Mouse (Mus musculus) forebrain, embryonic 10.5 days (tissue): ENCODE measurements around the gene Rps6ka6. TPM values are rescaled to one million over a fixed set of nuclear protein-coding genes. Genes with fewer than 3 reads are reported as not detected.

Experiments
- DNase-seq: peaks from one replicate; pipeline ENCODE4 v3.0.0-alpha.2; 2017; ENCODE audit warnings: low spot score; ENCODE audit errors: extremely low spot score
- H3K27ac ChIP-seq: fragments of 300-500 bp; sonication (generic); 2 replicates; pipeline ENCODE4 v1.5.1; 2016; ENCODE audit warnings: mild to moderate bottlenecking
- H3K27me3 ChIP-seq: fragments of 300-500 bp; sonication (generic); 2 replicates; pipeline ENCODE4 v1.6.1; 2016; ENCODE audit warnings: mild to moderate bottlenecking; ENCODE audit not compliant: poor library complexity, severe bottlenecking
- H3K36me3 ChIP-seq: fragments of 300-500 bp; sonication (generic); replicated peaks from 2 replicates; pipeline ENCODE4 v1.6.1; 2016; ENCODE audit warnings: mild to moderate bottlenecking, moderate library complexity
- H3K4me1 ChIP-seq: fragments of 300-500 bp; sonication (generic); 2 replicates; pipeline ENCODE4 v1.6.1; 2016
- H3K4me3 ChIP-seq: fragments of 300-500 bp; sonication (generic); 2 replicates; pipeline ENCODE4 v1.5.1; 2016; ENCODE audit warnings: mild to moderate bottlenecking, moderate library complexity
- H3K9me3 ChIP-seq: fragments of 300-500 bp; sonication (generic); 2 replicates; pipeline ENCODE4 v1.6.1; 2016; ENCODE audit warnings: mild to moderate bottlenecking, moderate library complexity
- WGBS: fragments of 180-500 bp; shearing (Covaris S2); methylation state at CpG from one replicate; pipeline ENCODE4 v1.1.7; 2016; 5-methylcytosine and 5-hydroxymethylcytosine counted together
- polyA plus RNA-seq: library from polyadenylated mRNA; unstranded; fragments of >200 nt; fragmentation: Nextera tagmentation; extraction: Ambion mirVana; gene quantifications from 2 replicates; pipeline ENCODE4 v1.2.1, GENCODE M21; 2016

Gene Rps6ka6
- polyA plus RNA-seq: 76.4 and 77.1 TPM in 2 replicates

DNA sequence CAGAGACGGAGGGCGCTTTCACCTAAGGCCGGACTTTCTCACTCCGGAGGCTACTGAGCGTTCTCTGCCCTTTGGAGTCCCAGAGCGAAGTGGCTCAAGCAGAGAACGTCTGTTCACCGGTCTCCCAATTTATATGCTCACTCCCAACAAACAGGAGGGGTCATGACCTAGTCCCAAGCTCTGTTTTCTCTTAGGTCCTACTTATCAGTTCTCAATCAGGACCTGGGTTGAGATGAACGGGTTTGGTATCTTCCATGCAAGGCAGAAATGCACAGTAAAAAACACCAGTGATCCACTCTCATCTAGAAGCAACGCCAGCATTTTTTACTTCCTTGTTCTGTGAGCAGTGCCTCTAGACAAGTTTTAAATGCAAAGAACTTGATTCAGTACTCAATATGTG, at the start of gene Rps6ka6:
Gene Rps6ka6 (minus strand): TSS at position 101 of the 400 bp plus-strand sequence.
- H3K36me3 ChIP-seq: no peaks in the 10 kb centered on the region
- H3K4me1 ChIP-seq: no peaks in the 10 kb centered on the region
- H3K27me3 ChIP-seq: no peaks in the 10 kb centered on the region

DNA sequence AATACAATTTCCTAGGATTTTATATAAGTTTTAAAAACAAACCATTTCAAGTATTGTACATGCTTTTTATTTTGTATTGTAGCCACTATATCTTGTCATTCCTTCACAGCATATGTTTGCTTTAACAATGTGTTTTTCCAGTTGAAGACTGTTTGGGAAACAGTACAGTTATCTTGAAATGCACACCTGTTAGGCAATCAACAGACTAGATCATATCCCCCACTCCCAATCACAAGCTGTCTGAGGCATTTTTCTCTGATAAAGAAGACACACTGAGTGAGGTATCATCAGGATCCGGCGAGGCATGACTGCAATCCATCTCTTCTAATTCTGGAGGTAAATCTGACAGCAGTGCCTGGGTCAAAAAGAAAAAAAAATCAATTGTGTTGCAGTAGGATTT, 39.3 kb upstream of the Rps6ka6 start:
- Histone ChIP-seq H3K4me1 (no peaks in the 10 kb centered on the region), H3K9me3 (no peaks in the 10 kb centered on the region), H3K4me3 (no peak overlapping the region), H3K36me3 (no peaks in the 10 kb centered on the region), H3K27ac (no peak overlapping the region), H3K27me3 (0 out of 2 replicates have a peak, but pooled peaks cover 4% of the 10 kb centered on the region)
- no peak for DNase-seq
- 95% methylated on average over 2 of the region's 2 CpGs for WGBS

More for the DNA sequence above, at the start of gene Rps6ka6:
- 76% methylated on average over 10 of the region's 10 CpGs for WGBS
- no peak for DNase-seq
- Histone ChIP-seq H3K4me3 (no peak within 1 kb of the TSS), H3K27ac (no peak within 1 kb of the TSS), H3K9me3 (no peaks in the 10 kb centered on the region)

GRCm38 (mm10) chrX:111518206-111518605, 19.6 kb downstream of the Rps6ka6 start:
- Histone ChIP-seq H3K36me3 (no peaks in the 10 kb centered on the region), H3K27me3 (no peaks in the 10 kb centered on the region), H3K9me3 (no peaks in the 10 kb centered on the region), H3K4me1 (no peaks in the 10 kb centered on the region), H3K4me3 (no peak overlapping the region), H3K27ac (no peak overlapping the region)
- 96% methylated on average over 1 of the region's 1 CpGs for WGBS
- no peak for DNase-seq

DNA sequence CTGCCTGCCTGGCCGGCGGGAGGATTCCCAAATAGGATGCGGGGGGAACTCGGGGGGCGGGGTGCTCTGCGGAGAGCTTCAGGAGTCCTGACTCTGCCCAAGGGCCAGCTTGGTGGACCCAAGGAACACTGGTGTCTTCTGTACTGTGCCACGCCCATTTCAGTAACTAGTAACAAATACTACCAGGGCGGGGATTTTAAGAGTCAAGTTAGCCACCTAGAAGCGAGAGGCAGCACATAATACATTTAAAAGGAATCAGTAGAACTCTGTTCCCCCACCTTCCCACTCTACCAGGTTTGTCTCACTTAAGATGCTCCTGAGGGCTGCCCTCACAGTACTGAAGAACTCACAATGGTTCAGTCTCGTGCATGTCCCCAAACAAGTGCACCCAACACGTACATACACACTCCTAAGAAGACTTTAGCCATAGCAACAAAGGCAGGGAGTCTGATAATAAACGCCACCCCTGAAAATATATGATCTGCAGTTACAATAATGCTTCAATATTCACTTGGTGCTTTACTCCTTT, 74.1 kb downstream of the Rps6ka6 start:
- no peaks in the 10 kb centered on the region for H3K9me3 ChIP-seq
- no peaks in the 10 kb centered on the region for H3K27me3 ChIP-seq
- peak overlapping the region; percentile 67 for H3K4me3 ChIP-seq
- peaks cover 5% of the 10 kb centered on the region; the same call in 1 of the 2 replicates for H3K4me1 ChIP-seq
- no peaks in the 10 kb centered on the region for H3K36me3 ChIP-seq
- WGBS: 22% methylated on average over 12 of the region's 12 CpGs
- peak; percentile 14 for DNase-seq
- peak overlapping the region; percentile 92 for H3K27ac ChIP-seq

- Histone ChIP-seq H3K4me3 (peak overlapping the region; percentile 67), H3K36me3 (no peaks in the 10 kb centered on the region)
- WGBS: 27% methylated on average over 29 of the region's 72 CpGs
These were observed 74.8 kb downstream of the Rps6ka6 start for GRCm38 (mm10) chrX:111462833-111463564.

DNA sequence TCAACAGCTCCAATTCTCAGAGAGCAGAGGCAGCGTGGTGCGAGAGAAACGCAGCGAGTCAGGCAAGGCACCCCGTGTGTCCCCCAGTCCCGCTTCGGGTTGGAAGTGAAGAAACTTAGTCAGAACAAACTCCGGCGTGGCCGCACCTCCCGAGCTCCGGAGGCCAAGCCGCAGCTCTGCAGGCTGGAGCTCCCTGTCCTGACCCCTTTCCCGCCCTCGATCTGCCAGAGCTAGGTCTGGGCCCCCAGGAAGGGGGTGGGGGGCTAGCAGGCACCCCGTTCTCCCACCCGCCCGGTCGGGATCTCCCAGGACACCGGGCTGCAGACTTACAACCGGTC, 75.3 kb downstream of the Rps6ka6 start:
- DNase-seq: no peak
- no peaks in the 10 kb centered on the region for H3K27me3 ChIP-seq
- 20% methylated on average over 21 of the region's 21 CpGs for WGBS
- peak overlapping the region; percentile 67 for H3K4me3 ChIP-seq
- no peaks in the 10 kb centered on the region for H3K9me3 ChIP-seq
- H3K4me1 ChIP-seq: peaks cover 5% of the 10 kb centered on the region; the same call in 1 of the 2 replicates
- peak overlapping the region; percentile 92 for H3K27ac ChIP-seq
- H3K36me3 ChIP-seq: no peaks in the 10 kb centered on the region

More at GRCm38 (mm10) chrX:111462833-111463564, 74.8 kb downstream of the Rps6ka6 start:
- no peaks in the 10 kb centered on the region for H3K27me3 ChIP-seq
- no peaks in the 10 kb centered on the region for H3K9me3 ChIP-seq
- peak; percentile 67 for DNase-seq
- peak overlapping the region; percentile 92 for H3K27ac ChIP-seq
- H3K4me1 ChIP-seq: peaks cover 5% of the 10 kb centered on the region; the same call in 1 of the 2 replicates

GRCm38 (mm10) chrX:111462092-111462491, 75.7 kb downstream of the Rps6ka6 start:
- Histone ChIP-seq H3K27ac (peak overlapping the region; percentile 92), H3K9me3 (no peaks in the 10 kb centered on the region), H3K4me1 (peaks cover 5% of the 10 kb centered on the region; the same call in 1 of the 2 replicates), H3K4me3 (peak overlapping the region; percentile 67), H3K36me3 (no peaks in the 10 kb centered on the region), H3K27me3 (no peaks in the 10 kb centered on the region)
- peak; percentile 14 for DNase-seq
- WGBS: 18% methylated on average over 8 of the region's 8 CpGs

GRCm38 (mm10) chrX:111460166-111460565, 77.6 kb downstream of the Rps6ka6 start:
- DNase-seq: peak; percentile 13
- no peaks in the 10 kb centered on the region for H3K27me3 ChIP-seq
- H3K4me3 ChIP-seq: no peak overlapping the region
- H3K36me3 ChIP-seq: no peaks in the 10 kb centered on the region
- peaks cover 5% of the 10 kb centered on the region; the same call in 1 of the 2 replicates for H3K4me1 ChIP-seq
- H3K9me3 ChIP-seq: no peaks in the 10 kb centered on the region
- H3K27ac ChIP-seq: no peak overlapping the region

DNA sequence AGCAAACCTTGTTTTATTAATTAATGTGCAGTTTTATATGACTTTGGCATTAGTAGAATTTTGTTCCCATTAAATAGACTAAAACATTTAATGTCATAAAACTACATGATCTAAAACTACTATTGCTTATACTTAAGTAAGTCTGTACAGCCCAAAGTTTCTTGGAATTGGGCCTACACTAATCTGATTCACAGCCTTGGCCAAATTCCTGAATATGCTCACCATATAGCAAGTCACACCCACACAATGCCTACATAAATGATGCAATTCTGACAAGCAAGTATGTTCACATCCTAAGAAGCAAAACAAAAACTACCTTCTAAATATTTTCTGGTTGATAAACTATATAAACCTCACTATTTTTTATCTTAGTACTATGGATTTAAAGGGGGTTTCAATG, 101.2 kb downstream of the Rps6ka6 start:
- Histone ChIP-seq H3K4me3 (no peak overlapping the region), H3K9me3 (no peaks in the 10 kb centered on the region), H3K36me3 (no peaks in the 10 kb centered on the region), H3K27me3 (no peaks in the 10 kb centered on the region), H3K27ac (no peak overlapping the region), H3K4me1 (no peaks in the 10 kb centered on the region)
- no peak for DNase-seq

DNA sequence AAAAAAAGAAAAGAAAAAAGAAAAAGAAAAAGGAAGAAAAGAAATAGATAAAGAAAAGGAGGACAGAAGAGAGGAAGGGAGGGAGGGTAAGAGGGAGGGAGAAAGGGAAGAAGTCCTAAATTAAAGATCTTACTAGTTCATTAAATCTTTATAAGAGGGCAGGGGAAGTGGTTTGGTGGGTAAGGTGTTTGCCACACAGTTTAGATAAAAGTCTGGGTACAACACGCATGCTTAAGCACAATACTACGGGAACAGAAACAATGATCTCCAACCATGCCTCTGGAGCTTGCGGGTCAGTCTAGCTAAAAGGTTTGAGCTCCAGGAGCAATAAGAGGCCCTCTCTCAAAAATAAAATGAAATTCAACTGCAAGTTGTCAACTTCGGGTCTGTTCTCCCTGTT, 123.0 kb downstream of the Rps6ka6 start:
- Histone ChIP-seq H3K4me1 (no peaks in the 10 kb centered on the region), H3K27ac (no peak overlapping the region), H3K27me3 (no peaks in the 10 kb centered on the region), H3K4me3 (no peak overlapping the region), H3K36me3 (no peaks in the 10 kb centered on the region; the same call in 1 of the 2 replicates), H3K9me3 (no peaks in the 10 kb centered on the region)
- 91% methylated on average over 4 of the region's 4 CpGs for WGBS
- DNase-seq: no peak

- Histone ChIP-seq H3K4me3 (no peak overlapping the region), H3K4me1 (no peaks in the 10 kb centered on the region), H3K27me3 (no peaks in the 10 kb centered on the region), H3K36me3 (peaks cover 6% of the 10 kb centered on the region; the same call in 1 of the 2 replicates), H3K9me3 (no peaks in the 10 kb centered on the region), H3K27ac (no peak overlapping the region)
- 92% methylated on average over 2 of the region's 2 CpGs for WGBS
- no peak for DNase-seq
These were observed 132.9 kb downstream of the Rps6ka6 start for GRCm38 (mm10) chrX:111404816-111405215.

DNA sequence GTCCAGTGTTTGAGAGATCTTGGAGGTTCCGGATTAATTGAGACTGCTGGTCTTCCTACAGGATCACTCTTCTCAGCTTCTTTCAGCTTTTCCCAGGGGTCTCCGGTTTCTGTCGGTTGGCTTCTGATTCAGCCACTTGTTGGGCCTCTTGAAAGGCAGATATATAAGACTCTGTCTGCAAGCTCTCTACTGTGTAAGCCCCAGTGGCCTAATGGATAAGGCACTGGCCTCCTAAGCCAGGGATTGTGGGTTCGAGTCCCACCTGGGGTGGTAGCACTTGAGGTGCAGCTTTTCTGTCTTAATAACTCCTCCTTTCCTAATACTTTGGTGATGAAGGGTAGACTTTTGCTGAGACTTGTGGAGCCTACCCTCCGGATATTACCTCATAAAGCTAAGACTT, 160.7 kb downstream of the Rps6ka6 start:
- DNase-seq: no peak
- H3K4me3 ChIP-seq: no peak overlapping the region
- no peaks in the 10 kb centered on the region for H3K27me3 ChIP-seq
- no peak overlapping the region for H3K27ac ChIP-seq
- no peaks in the 10 kb centered on the region for H3K36me3 ChIP-seq
- H3K9me3 ChIP-seq: no peaks in the 10 kb centered on the region
- no peaks in the 10 kb centered on the region for H3K4me1 ChIP-seq
- WGBS: 83% methylated on average over 5 of the region's 5 CpGs

GRCm38 (mm10) chrX:111374177-111374576, 163.6 kb downstream of the Rps6ka6 start:
- Histone ChIP-seq H3K27ac (no peak overlapping the region), H3K4me3 (no peak overlapping the region), H3K27me3 (no peaks in the 10 kb centered on the region), H3K9me3 (no peaks in the 10 kb centered on the region), H3K36me3 (no peaks in the 10 kb centered on the region), H3K4me1 (no peaks in the 10 kb centered on the region)
- WGBS: 25% methylated on average over 1 of the region's 1 CpGs
- no peak for DNase-seq
